Mouse (Mus musculus) lung, adult 2 months (tissue): Measurements from ENCODE around the gene Olfr345. TPM values are rescaled to one million over a fixed set of nuclear protein-coding genes. Genes with fewer than 3 reads are reported as not detected.

ENCODE experiments used
- DNase-seq: peaks from one replicate; pipeline ENCODE4 v3.0.0; 2022
- H3K4me1 ChIP-seq: fragments of 200-500 bp; 2 replicates; pipeline ENCODE4 v1.6.1; 2011; ENCODE audit warnings: low read length; ENCODE audit not compliant: control insufficient read depth, insufficient read depth
- H3K4me3 ChIP-seq: fragments of 200-500 bp; replicated peaks from 2 replicates; pipeline ENCODE3; 2011; ENCODE audit warnings: low read depth, mild to moderate bottlenecking, control low read depth, low read length; ENCODE audit errors: extremely low read depth
- CTCF ChIP-seq: fragments of 200-500 bp; IDR thresholded peaks from 2 replicates; pipeline ENCODE4 v1.5.1; 2011; ENCODE audit warnings: mild to moderate bottlenecking, low read length, control low read depth; ENCODE audit not compliant: insufficient read depth
- POLR2A ChIP-seq: fragments of 200-500 bp; IDR thresholded peaks from 2 replicates; pipeline ENCODE4 v1.6.1; 2011; ENCODE audit warnings: low read depth, mild to moderate bottlenecking, control low read depth, low read length, borderline replicate concordance; ENCODE audit errors: extremely low read depth
- WGBS: fragments of 180-500 bp; shearing (Covaris S2); methylation state at CpG from one replicate; pipeline ENCODE4 v1.1.7; 2018; 5-methylcytosine and 5-hydroxymethylcytosine counted together
- polyA plus RNA-seq: library from polyadenylated mRNA; depleted of rRNA; stranded (reverse); fragments of >200 nt; gene quantifications from 2 replicates; pipeline ENCODE4 v1.2.3, GENCODE M21; 2012; rRNA removed

Olfr345 gene
- polyA plus RNA-seq, result not detected in 2 replicates

DNA sequence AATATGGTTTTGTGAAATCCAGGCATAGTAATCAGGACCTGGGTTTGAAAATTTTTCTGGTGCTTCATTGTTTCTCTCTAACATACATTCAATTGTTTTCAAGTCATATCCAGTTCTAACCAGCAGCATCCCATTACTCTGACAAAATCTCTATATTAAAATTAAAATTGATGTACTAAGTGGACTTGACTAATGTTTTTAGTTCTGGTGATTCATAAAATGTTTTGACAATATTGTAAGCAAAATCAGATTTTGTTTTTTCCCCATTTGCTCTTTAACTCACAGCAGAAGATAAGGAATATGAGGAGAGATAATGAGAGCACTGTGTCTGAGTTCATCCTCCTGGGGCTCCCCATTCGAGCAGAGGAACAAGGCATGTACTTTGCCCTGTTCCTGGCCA is at the start of gene Olfr345:
Gene Olfr345 (plus strand): TSS at position 301 of the 400 bp plus-strand sequence.
- WGBS, result 50% methylated on average over 1 of the region's 1 CpGs
- TF ChIP-seq CTCF (no peak), POLR2A (no peak)
- H3K4me1 ChIP-seq, result no peaks in the 10 kb centered on the region
- no peak within 1 kb of the TSS for H3K4me3 ChIP-seq
- DNase-seq, result no peak

DNA sequence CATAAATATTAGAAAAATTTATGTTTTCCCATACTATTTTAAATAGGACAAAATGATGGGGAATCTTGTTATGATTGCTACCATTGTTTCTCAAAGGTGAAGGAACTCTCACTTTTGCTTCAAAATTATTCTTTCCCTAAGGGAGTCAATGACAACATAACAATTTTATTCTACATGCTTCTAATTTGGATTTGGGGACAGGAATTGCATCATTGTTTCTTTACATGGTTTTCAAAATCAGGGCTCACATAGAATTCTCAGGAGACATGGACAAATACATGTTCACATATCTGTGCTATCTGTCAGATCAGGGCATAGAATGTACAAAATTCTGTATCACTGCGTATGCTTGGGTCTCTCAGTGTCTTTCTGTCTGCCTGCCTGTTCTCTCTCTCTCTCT is 45.6 kb downstream of the Olfr345 start, which contains the start of gene Olfr346:
Gene Olfr346 (plus strand): TSS at position 301 of the 400 bp plus-strand sequence.
- TF ChIP-seq POLR2A (no peak), CTCF (no peak)
- no peak for DNase-seq
- no peak within 1 kb of the TSS for H3K4me3 ChIP-seq
- no peaks in the 10 kb centered on the region for H3K4me1 ChIP-seq
- 84% methylated on average over 1 of the region's 1 CpGs for WGBS

Other genes starting within 250 kb of the Olfr345 start
- not detected in 2 replicates for gene Olfr339, start 221.1 kb upstream of the Olfr345 start, polyA plus RNA-seq
- gene Olfr340, start 187.5 kb upstream of the Olfr345 start, polyA plus RNA-seq, result not detected in 2 replicates
- gene Olfr341, start 157.6 kb upstream of the Olfr345 start, polyA plus RNA-seq, result not detected in 2 replicates
- gene Olfr342, start 115.0 kb upstream of the Olfr345 start, polyA plus RNA-seq, result not detected in 2 replicates
- gene Olfr344, start 73.4 kb upstream of the Olfr345 start, polyA plus RNA-seq, result not detected in 2 replicates
- gene Olfr346, start 45.7 kb downstream of the Olfr345 start, polyA plus RNA-seq, result not detected in 2 replicates
- gene Olfr347, start 91.9 kb downstream of the Olfr345 start, polyA plus RNA-seq, result not detected in 2 replicates
- gene Olfr348, start 144.2 kb downstream of the Olfr345 start, polyA plus RNA-seq, result not detected in 2 replicates
- not detected in 2 replicates for gene Olfr50, start 150.5 kb downstream of the Olfr345 start, polyA plus RNA-seq
- gene Olfr3, start 177.0 kb downstream of the Olfr345 start, polyA plus RNA-seq, result not detected in 2 replicates
- not detected in 2 replicates for gene Olfr350, start 206.3 kb downstream of the Olfr345 start, polyA plus RNA-seq
- not detected in 2 replicates for gene Olfr351, start 222.6 kb downstream of the Olfr345 start, polyA plus RNA-seq
- not detected in 2 replicates for gene Olfr352, start 228.4 kb downstream of the Olfr345 start, polyA plus RNA-seq